Mouse (Mus musculus): ENCODE results near the gene Ppp2r5a. TPM values are rescaled to one million over a fixed set of nuclear protein-coding genes. Genes with fewer than 3 reads are reported as not detected.

The Ppp2r5a gene
- polyA plus RNA-seq, 1 experiment: 145 TPM

- Histone ChIP-seq H3K27me3 (ENCODE audit: control insufficient read depth, insufficient read depth, low read length) (no peaks in the 10 kb centered on the region), H3K4me3 (ENCODE audit: control insufficient read depth, insufficient read depth, low read length) (no peak overlapping the region), H3K36me3 (ENCODE audit: control insufficient read depth, insufficient read depth, low read length) (peaks cover 46% of the 10 kb centered on the region), H3K4me1 (replicated peaks; ENCODE audit: control insufficient read depth, insufficient read depth, low read length) (no peaks in the 10 kb centered on the region), H3K27ac (ENCODE audit: control insufficient read depth, insufficient read depth, low read length) (no peak overlapping the region)
- TF ChIP-seq CTCF (IDR thresholded peaks at IDR 0.05; ENCODE audit: borderline replicate concordance, control insufficient read depth, extremely low read depth, insufficient read depth, low read length, poor library complexity) (no peak), POLR2A (IDR thresholded peaks at IDR 0.05; ENCODE audit: control insufficient read depth, extremely low read depth, insufficient read depth, low read length, poor library complexity) (no peak)
- no peak for DNase-seq
- 95% methylated on average over 5 of the region's 5 CpGs for WGBS
Measured at GRCm38 (mm10) chr1:191348996-191349395, 54.1 kb downstream of the Ppp2r5a start.

GRCm38 (mm10) chr1:191348592-191348991, 54.5 kb downstream of the Ppp2r5a start:
- Histone ChIP-seq H3K4me3 (ENCODE audit: control insufficient read depth, insufficient read depth, low read length) (no peak overlapping the region), H3K4me1 (replicated peaks; ENCODE audit: control insufficient read depth, insufficient read depth, low read length) (no peaks in the 10 kb centered on the region), H3K27ac (ENCODE audit: control insufficient read depth, insufficient read depth, low read length) (no peak overlapping the region), H3K27me3 (ENCODE audit: control insufficient read depth, insufficient read depth, low read length) (no peaks in the 10 kb centered on the region), H3K36me3 (ENCODE audit: control insufficient read depth, insufficient read depth, low read length) (peaks cover 42% of the 10 kb centered on the region)
- 94% methylated on average over 2 of the region's 2 CpGs for WGBS
- DNase-seq: no peak
- TF ChIP-seq CTCF (IDR thresholded peaks at IDR 0.05; ENCODE audit: borderline replicate concordance, control insufficient read depth, extremely low read depth, insufficient read depth, low read length, poor library complexity) (no peak), POLR2A (IDR thresholded peaks at IDR 0.05; ENCODE audit: control insufficient read depth, extremely low read depth, insufficient read depth, low read length, poor library complexity) (no peak)

GRCm38 (mm10) chr1:191347602-191348001, 55.5 kb downstream of the Ppp2r5a start:
- Histone ChIP-seq H3K36me3 (ENCODE audit: control insufficient read depth, insufficient read depth, low read length) (peaks cover 32% of the 10 kb centered on the region), H3K4me3 (ENCODE audit: control insufficient read depth, insufficient read depth, low read length) (no peak overlapping the region), H3K27ac (ENCODE audit: control insufficient read depth, insufficient read depth, low read length) (no peak overlapping the region), H3K27me3 (ENCODE audit: control insufficient read depth, insufficient read depth, low read length) (no peaks in the 10 kb centered on the region), H3K4me1 (replicated peaks; ENCODE audit: control insufficient read depth, insufficient read depth, low read length) (no peaks in the 10 kb centered on the region)
- WGBS: 97% methylated on average over 8 of the region's 8 CpGs
- no peak for TF ChIP-seq POLR2A (IDR thresholded peaks at IDR 0.05; ENCODE audit: control insufficient read depth, extremely low read depth, insufficient read depth, low read length, poor library complexity)
- TF ChIP-seq CTCF (IDR thresholded peaks at IDR 0.05; ENCODE audit: borderline replicate concordance, control insufficient read depth, extremely low read depth, insufficient read depth, low read length, poor library complexity): no peak
- no peak for DNase-seq

- Histone ChIP-seq H3K27me3 (ENCODE audit: control insufficient read depth, insufficient read depth, low read length) (no peaks in the 10 kb centered on the region), H3K36me3 (ENCODE audit: control insufficient read depth, insufficient read depth, low read length) (no peaks in the 10 kb centered on the region), H3K4me3 (ENCODE audit: control insufficient read depth, insufficient read depth, low read length) (no peak overlapping the region), H3K4me1 (replicated peaks; ENCODE audit: control insufficient read depth, insufficient read depth, low read length) (no peaks in the 10 kb centered on the region), H3K27ac (ENCODE audit: control insufficient read depth, insufficient read depth, low read length) (no peak overlapping the region)
- DNase-seq: no peak
- TF ChIP-seq POLR2A (IDR thresholded peaks at IDR 0.05; ENCODE audit: control insufficient read depth, extremely low read depth, insufficient read depth, low read length, poor library complexity) (no peak), CTCF (IDR thresholded peaks at IDR 0.05; ENCODE audit: borderline replicate concordance, control insufficient read depth, extremely low read depth, insufficient read depth, low read length, poor library complexity) (no peak)
- 95% methylated on average over 4 of the region's 4 CpGs for WGBS
Measured at GRCm38 (mm10) chr1:191340530-191340929, 62.5 kb downstream of the Ppp2r5a start.

- 98% methylated on average over 2 of the region's 2 CpGs for WGBS
Measured at GRCm38 (mm10) chr1:191339876-191340275, 63.2 kb downstream of the Ppp2r5a start.

GRCm38 (mm10) chr1:191334500-191334899, 68.6 kb downstream of the Ppp2r5a start:
- Histone ChIP-seq H3K27ac (ENCODE audit: control insufficient read depth, insufficient read depth, low read length) (no peak overlapping the region), H3K4me1 (replicated peaks; ENCODE audit: control insufficient read depth, insufficient read depth, low read length) (no peaks in the 10 kb centered on the region), H3K36me3 (ENCODE audit: control insufficient read depth, insufficient read depth, low read length) (no peaks in the 10 kb centered on the region), H3K27me3 (ENCODE audit: control insufficient read depth, insufficient read depth, low read length) (no peaks in the 10 kb centered on the region), H3K4me3 (ENCODE audit: control insufficient read depth, insufficient read depth, low read length) (no peak overlapping the region)
- WGBS: 52% methylated on average over 5 of the region's 5 CpGs
- no peak for TF ChIP-seq POLR2A (IDR thresholded peaks at IDR 0.05; ENCODE audit: control insufficient read depth, extremely low read depth, insufficient read depth, low read length, poor library complexity)
- no peak for TF ChIP-seq CTCF (IDR thresholded peaks at IDR 0.05; ENCODE audit: borderline replicate concordance, control insufficient read depth, extremely low read depth, insufficient read depth, low read length, poor library complexity)
- no peak for DNase-seq

More at GRCm38 (mm10) chr1:191339876-191340275, 63.2 kb downstream of the Ppp2r5a start:
- Histone ChIP-seq H3K4me3 (ENCODE audit: control insufficient read depth, insufficient read depth, low read length) (no peak overlapping the region), H3K36me3 (ENCODE audit: control insufficient read depth, insufficient read depth, low read length) (no peaks in the 10 kb centered on the region), H3K4me1 (replicated peaks; ENCODE audit: control insufficient read depth, insufficient read depth, low read length) (no peaks in the 10 kb centered on the region), H3K27ac (ENCODE audit: control insufficient read depth, insufficient read depth, low read length) (no peak overlapping the region), H3K27me3 (ENCODE audit: control insufficient read depth, insufficient read depth, low read length) (no peaks in the 10 kb centered on the region)
- DNase-seq: no peak
- TF ChIP-seq CTCF (IDR thresholded peaks at IDR 0.05; ENCODE audit: borderline replicate concordance, control insufficient read depth, extremely low read depth, insufficient read depth, low read length, poor library complexity) (no peak), POLR2A (IDR thresholded peaks at IDR 0.05; ENCODE audit: control insufficient read depth, extremely low read depth, insufficient read depth, low read length, poor library complexity) (no peak)

GRCm38 (mm10) chr1:191330356-191330755, 72.7 kb downstream of the Ppp2r5a start:
- 97% methylated on average over 4 of the region's 4 CpGs for WGBS
- Histone ChIP-seq H3K4me3 (ENCODE audit: control insufficient read depth, insufficient read depth, low read length) (no peak overlapping the region), H3K27ac (ENCODE audit: control insufficient read depth, insufficient read depth, low read length) (no peak overlapping the region), H3K4me1 (replicated peaks; ENCODE audit: control insufficient read depth, insufficient read depth, low read length) (peaks cover 21% of the 10 kb centered on the region), H3K27me3 (ENCODE audit: control insufficient read depth, insufficient read depth, low read length) (no peaks in the 10 kb centered on the region), H3K36me3 (ENCODE audit: control insufficient read depth, insufficient read depth, low read length) (no peaks in the 10 kb centered on the region)
- TF ChIP-seq CTCF (IDR thresholded peaks at IDR 0.05; ENCODE audit: borderline replicate concordance, control insufficient read depth, extremely low read depth, insufficient read depth, low read length, poor library complexity) (no peak), POLR2A (IDR thresholded peaks at IDR 0.05; ENCODE audit: control insufficient read depth, extremely low read depth, insufficient read depth, low read length, poor library complexity) (no peak)
- no peak for DNase-seq
